Mouse (Mus musculus) embryonic facial prominence, embryonic 15.5 days (tissue): ENCODE measurements around the gene Marf1. TPM values are rescaled to one million over a fixed set of nuclear protein-coding genes. Genes with fewer than 3 reads are reported as not detected.

Source experiments
- ATAC-seq: fragments of 200-750 bp; cut with Nextera tagmentation; 2 replicates; pipeline ENCODE4 v1.8.0; 2017; ENCODE audit warnings: low read depth, moderate TSS enrichment; ENCODE audit not compliant: insufficient number of reproducible peaks, low FRiP score, low TSS enrichment
- H3K27ac ChIP-seq: fragments of 300-500 bp; sonication (generic); replicated peaks from 2 replicates; pipeline ENCODE4 v1.5.1; 2015; ENCODE audit warnings: mild to moderate bottlenecking, inconsistent platforms
- H3K27me3 ChIP-seq: fragments of 300-500 bp; sonication (generic); 2 replicates; pipeline ENCODE4 v1.6.1; 2015; ENCODE audit warnings: inconsistent platforms
- H3K36me3 ChIP-seq: fragments of 300-500 bp; sonication (generic); 2 replicates; pipeline ENCODE4 v1.6.1; 2015; ENCODE audit warnings: mild to moderate bottlenecking, inconsistent platforms
- H3K4me1 ChIP-seq: fragments of 300-500 bp; sonication (generic); 2 replicates; pipeline ENCODE4 v1.6.1; 2015; ENCODE audit warnings: inconsistent platforms
- H3K4me2 ChIP-seq: fragments of 300-500 bp; sonication (generic); replicated peaks from 2 replicates; pipeline ENCODE4 v1.6.1; 2015; ENCODE audit warnings: mild to moderate bottlenecking, inconsistent platforms
- H3K4me3 ChIP-seq: fragments of 300-500 bp; sonication (generic); replicated peaks from 2 replicates; pipeline ENCODE4 v1.5.1; 2015; ENCODE audit warnings: mild to moderate bottlenecking, inconsistent platforms
- H3K9ac ChIP-seq: fragments of 300-500 bp; sonication (generic); 2 replicates; pipeline ENCODE4 v1.6.1; 2015; ENCODE audit warnings: inconsistent platforms
- H3K9me3 ChIP-seq: fragments of 300-500 bp; sonication (generic); replicated peaks from 2 replicates; pipeline ENCODE4 v1.6.1; 2016; ENCODE audit warnings: inconsistent platforms
- WGBS: fragments of 180-500 bp; shearing (Covaris S2); methylation state at CpG from one replicate; pipeline ENCODE4 v1.1.7; 2015; 5-methylcytosine and 5-hydroxymethylcytosine counted together
- microRNA counts: library from miRNA; unstranded; fragments of <30 nt; microRNA quantifications from one replicate; lab custom pipeline; 2016
- microRNA-seq: library from miRNA; unstranded; fragments of <30 nt; microRNA quantifications from one replicate; pipeline ENCODE4, GENCODE M21; 2016; ENCODE audit warnings: borderline number of aligned reads
- polyA plus RNA-seq: library from polyadenylated mRNA; unstranded; fragments of >200 nt; fragmentation: Nextera tagmentation; extraction: Ambion mirVana; gene quantifications from 2 replicates; pipeline ENCODE4 v1.2.1, GENCODE M21; 2015

Marf1 gene
- polyA plus RNA-seq, 1 experiment from 2014 or later, result 17.6 TPM

- 76% methylated on average over 5 of the region's 5 CpGs for WGBS
- H3K27me3 ChIP-seq, result no peaks in the 10 kb centered on the region
Observed at GRCm38 (mm10) chr16:14059869-14060268, 103.3 kb downstream of the Marf1 start.

More at GRCm38 (mm10) chr16:14059869-14060268, 103.3 kb downstream of the Marf1 start:
- Histone ChIP-seq H3K9me3 (no peaks in the 10 kb centered on the region), H3K9ac (no peak overlapping the region), H3K4me3 (no peak overlapping the region), H3K4me2 (no peak overlapping the region), H3K36me3 (no peaks in the 10 kb centered on the region), H3K4me1 (no peaks in the 10 kb centered on the region), H3K27ac (no peak overlapping the region)
- no peak for ATAC-seq

MicroRNAs within 50 kb of the gene (microRNA counts, 519-probe panel; counts per million panel counts)
- 2,716 counts per million, percentile 64 among the panel's probes with 10 or more counts for microRNA mmu-miR-484 (lab: Ali Mortazavi, UCI)

Small RNAs within 50 kb of the gene (microRNA-seq; reads per million reads assigned to microRNA genes)
- gene Gm27671, result not detected
- gene Mir484, result 1,800 reads per million, percentile 82 among the genes with 10 or more reads in this experiment

Other genes with a start within 250 kb of the Marf1 start
- gene 2900011O08Rik, start 176.7 kb downstream of the Marf1 start, polyA plus RNA-seq, result 1.7 and 3.1 TPM in 2 replicates
- gene Ifitm7, start 176.5 kb downstream of the Marf1 start, polyA plus RNA-seq, result 0.09 and 0.47 TPM in 2 replicates
- gene Nde1, start 76 bp downstream of the Marf1 start, polyA plus RNA-seq, result 96.9 and 102 TPM in 2 replicates
- 2.4 and 2.7 TPM in 2 replicates for gene Myh11, start 128.0 kb upstream of the Marf1 start, polyA plus RNA-seq
- gene Fopnl, start 154.1 kb upstream of the Marf1 start, polyA plus RNA-seq, result 145 and 156 TPM in 2 replicates
- 14.1 and 15.0 TPM in 2 replicates for gene Abcc1, start 198.2 kb upstream of the Marf1 start, polyA plus RNA-seq